Mouse (Mus musculus): Measurements from ENCODE around the gene Cyp2c55. TPM values are rescaled to one million over a fixed set of nuclear protein-coding genes. Genes with fewer than 3 reads are reported as not detected.

The Cyp2c55 gene
- polyA plus RNA-seq, 1 experiment: not detected

- Histone ChIP-seq H3K4me1 (ENCODE audit: control insufficient read depth, insufficient read depth, low read length) (no peaks in the 10 kb centered on the region), H3K27me3 (ENCODE audit: control insufficient read depth, insufficient read depth, low read length) (no peaks in the 10 kb centered on the region), H3K4me3 (replicated peaks; ENCODE audit: insufficient read depth, low read depth, low read length) (no peak overlapping the region), H3K27ac (ENCODE audit: insufficient read depth, low read length) (no peak overlapping the region)
- TF ChIP-seq POLR2A (IDR thresholded peaks at IDR 0.05; ENCODE audit: borderline replicate concordance, insufficient read depth, low read length) (no peak), CTCF (IDR thresholded peaks at IDR 0.05; ENCODE audit: borderline replicate concordance, insufficient read depth, low read depth, low read length) (no peak)
- 96% methylated on average over 1 of the region's 1 CpGs for WGBS
- no peak for DNase-seq
Measured at GRCm38 (mm10) chr19:39005132-39005531, 1.7 kb upstream of the Cyp2c55 start.

- Histone ChIP-seq H3K4me1 (ENCODE audit: control insufficient read depth, insufficient read depth, low read length) (no peaks in the 10 kb centered on the region), H3K27ac (ENCODE audit: insufficient read depth, low read length) (no peak overlapping the region), H3K27me3 (ENCODE audit: control insufficient read depth, insufficient read depth, low read length) (no peaks in the 10 kb centered on the region), H3K4me3 (replicated peaks; ENCODE audit: insufficient read depth, low read depth, low read length) (no peak overlapping the region)
- DNase-seq: no peak
- TF ChIP-seq POLR2A (IDR thresholded peaks at IDR 0.05; ENCODE audit: borderline replicate concordance, insufficient read depth, low read length) (no peak), CTCF (IDR thresholded peaks at IDR 0.05; ENCODE audit: borderline replicate concordance, insufficient read depth, low read depth, low read length) (no peak)
- WGBS: 97% methylated on average over 1 of the region's 1 CpGs
Measured at GRCm38 (mm10) chr19:39057928-39058327, 51.1 kb downstream of the Cyp2c55 start.

GRCm38 (mm10) chr19:39060719-39061118, 53.9 kb downstream of the Cyp2c55 start, which contains the start of gene Cyp2c65:
Gene Cyp2c65, plus strand, starts transcription at chr19:39061015.
- DNase-seq: no peak
- TF ChIP-seq POLR2A (IDR thresholded peaks at IDR 0.05; ENCODE audit: borderline replicate concordance, insufficient read depth, low read length): no peak
- no peak for TF ChIP-seq CTCF (IDR thresholded peaks at IDR 0.05; ENCODE audit: borderline replicate concordance, insufficient read depth, low read depth, low read length)
- no peak within 1 kb of the TSS for H3K4me3 ChIP-seq (replicated peaks; ENCODE audit: insufficient read depth, low read depth, low read length)
- no peaks in the 10 kb centered on the region for H3K27me3 ChIP-seq (ENCODE audit: control insufficient read depth, insufficient read depth, low read length)
- 62% methylated on average over 2 of the region's 2 CpGs for WGBS
- H3K4me1 ChIP-seq (ENCODE audit: control insufficient read depth, insufficient read depth, low read length): no peaks in the 10 kb centered on the region
- no peak within 1 kb of the TSS for H3K27ac ChIP-seq (ENCODE audit: insufficient read depth, low read length)

Other genes starting within 250 kb of the Cyp2c55 start
- 9.8 and 9.9 TPM in 2 replicates for gene Noc3l, start 187.8 kb upstream of the Cyp2c55 start, polyA plus RNA-seq (2012; rRNA removed)
- 9.2 and 9.8 TPM in 2 replicates for gene Tbc1d12, start 170.4 kb upstream of the Cyp2c55 start, polyA plus RNA-seq (2012; rRNA removed)
- gene Hells, start 76.1 kb upstream of the Cyp2c55 start, polyA plus RNA-seq (2012; rRNA removed): 1.9 and 2.9 TPM in 2 replicates
- gene Cyp2c65, start 54.0 kb downstream of the Cyp2c55 start, polyA plus RNA-seq (2012; rRNA removed): 0.05 TPM in 1 of 2 replicates, not detected in the other
- gene Cyp2c66, start 106.9 kb downstream of the Cyp2c55 start, polyA plus RNA-seq (2012; rRNA removed): not detected in 2 replicates